Mouse (Mus musculus) skeletal muscle tissue, postnatal 0 days (tissue): ENCODE results near the gene Tceanc. TPM values are rescaled to one million over a fixed set of nuclear protein-coding genes. Genes with fewer than 3 reads are reported as not detected.

Source experiments
- polyA plus RNA-seq: library from polyadenylated mRNA; unstranded; fragments of >200 nt; fragmentation: Nextera tagmentation; extraction: Ambion mirVana; gene quantifications from 2 replicates; pipeline ENCODE4 v1.2.1, GENCODE M21; 2015

Gene Tceanc
- polyA plus RNA-seq: 5.0 and 6.7 TPM in 2 replicates

GRCm38 (mm10) chrX:166518345-166518744 lies at the start of gene Tceanc:
Gene Tceanc (minus strand): TSS chrX:166518567.

GRCm38 (mm10) chrX:166479365-166479983 lies 38.9 kb downstream of the Tceanc start, which contains the start of gene Rab9:
Gene Rab9 (minus strand): TSS chrX:166479867.

Other genes with a start within 250 kb of the Tceanc start
- gene Trappc2, start 78.0 kb downstream of the Tceanc start, polyA plus RNA-seq: 34.1 and 34.4 TPM in 2 replicates
- 4.4 TPM in 2 replicates for gene Ofd1, start 77.9 kb downstream of the Tceanc start, polyA plus RNA-seq
- 36.0 and 36.8 TPM in 2 replicates for gene Rab9, start 38.7 kb downstream of the Tceanc start, polyA plus RNA-seq
- 10.7 and 11.4 TPM in 2 replicates for gene Egfl6, start 67.2 kb upstream of the Tceanc start, polyA plus RNA-seq